Mouse (Mus musculus) heart, postnatal 36 days (tissue): Measurements from ENCODE around the gene Fnbp1. TPM values are rescaled to one million over a fixed set of nuclear protein-coding genes. Genes with fewer than 3 reads are reported as not detected.

Experiments used
- DNase-seq, 2 experiments: peaks; one replicate each; pipeline ENCODE4 v3.0.0; 2021 to 2022
- intact Hi-C: fragments of 180-260 bp; cut with DNase I; formaldehyde crosslinking; loops from one replicate; pipeline ENCODE4 v1.15.1; 2025
- total RNA-seq, 2 experiments: library from RNA; stranded (reverse); gene quantifications; 2 replicates each; pipeline ENCODE4 v1.2.3; 2021

Gene Fnbp1
- total RNA-seq, 2 experiments from 2014 or later, result 51.7 to 57.9 TPM

DNA sequence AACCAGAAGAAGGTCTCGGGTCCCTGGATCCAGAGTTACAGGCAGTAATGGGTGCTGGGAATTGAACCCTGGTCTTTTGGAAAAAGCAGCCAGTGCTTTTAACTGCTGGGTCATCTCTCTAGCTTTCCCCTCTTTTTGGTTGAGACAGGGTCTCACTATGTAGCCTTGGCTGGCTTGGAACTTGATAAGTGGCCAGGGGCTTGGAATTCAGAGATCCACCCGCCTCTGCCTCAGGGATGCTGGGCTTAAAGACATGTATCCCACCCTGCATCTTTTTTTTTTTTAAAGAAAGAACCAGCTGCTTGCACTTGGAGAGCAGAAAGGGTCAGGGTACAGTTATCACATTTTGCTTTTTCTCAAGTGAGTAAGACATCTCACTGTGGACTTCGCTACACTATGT is 35.8 kb downstream of the Fnbp1 start:
- DNase-seq, result no peak
- intact Hi-C loops, result no loop called here

DNA sequence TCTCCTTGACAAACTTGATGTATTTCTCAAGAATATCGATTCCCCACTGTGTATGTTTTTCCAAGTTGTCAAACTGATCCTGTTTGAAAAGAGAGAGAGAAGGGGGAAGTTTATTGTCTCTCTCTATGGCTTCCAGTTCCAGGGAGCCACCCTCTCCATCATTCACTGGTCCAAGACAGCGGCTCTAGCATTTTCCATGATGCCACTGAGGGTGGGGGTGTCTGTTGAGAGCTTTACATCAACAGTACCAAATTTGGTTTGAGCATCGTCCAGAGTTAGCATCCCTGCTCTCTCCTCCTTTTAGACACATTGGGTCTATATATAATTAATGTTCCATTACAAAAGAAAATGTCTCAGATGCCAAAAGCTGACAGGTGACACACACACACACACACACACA is 36.5 kb downstream of the Fnbp1 start:
- intact Hi-C loops, result no loop called here

DNA sequence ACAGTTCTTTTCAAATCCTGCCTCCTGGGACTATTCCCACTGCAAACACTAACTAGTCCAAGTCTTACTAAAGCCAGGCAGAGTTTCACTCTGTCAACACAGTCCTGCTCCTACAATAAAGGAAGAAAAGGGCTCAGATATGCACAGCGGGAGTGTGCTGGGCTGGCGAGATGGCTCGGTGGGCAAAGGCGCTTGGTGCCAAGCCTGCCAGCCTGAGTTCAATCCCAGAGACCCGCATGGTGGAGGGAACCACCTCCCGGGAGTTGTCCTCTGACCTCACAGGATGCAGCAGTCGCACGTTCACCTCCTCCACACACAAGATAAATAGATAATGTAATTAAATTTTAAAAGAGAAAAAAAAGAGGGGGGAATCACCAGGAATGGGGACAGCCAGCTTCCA is 38.5 kb downstream of the Fnbp1 start:
- intact Hi-C loops, result no loop called here
- no peak for DNase-seq

More for the DNA sequence above, 36.5 kb downstream of the Fnbp1 start:
- no peak for DNase-seq

DNA sequence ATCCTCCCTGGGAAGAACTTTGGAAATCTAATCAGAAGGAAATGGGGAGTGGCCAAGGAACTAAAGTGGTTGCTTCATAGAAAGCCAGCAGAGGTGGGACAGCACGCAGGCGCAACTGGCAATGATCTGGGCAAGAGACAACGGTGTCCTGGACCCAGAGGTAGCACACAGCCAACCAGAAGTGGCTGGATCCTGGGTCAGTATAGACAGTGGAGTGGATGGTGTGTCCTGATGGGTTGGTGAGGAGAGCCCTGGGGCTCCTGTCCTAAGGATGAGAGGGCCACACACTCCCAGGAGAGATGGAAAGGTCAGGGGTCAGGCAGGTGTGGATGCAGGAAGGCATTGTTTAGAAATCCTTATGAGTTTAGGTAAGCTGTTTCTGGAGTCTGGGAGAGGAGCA is 40.5 kb downstream of the Fnbp1 start:
- intact Hi-C loops, result no loop called here
- DNase-seq, result no peak

DNA sequence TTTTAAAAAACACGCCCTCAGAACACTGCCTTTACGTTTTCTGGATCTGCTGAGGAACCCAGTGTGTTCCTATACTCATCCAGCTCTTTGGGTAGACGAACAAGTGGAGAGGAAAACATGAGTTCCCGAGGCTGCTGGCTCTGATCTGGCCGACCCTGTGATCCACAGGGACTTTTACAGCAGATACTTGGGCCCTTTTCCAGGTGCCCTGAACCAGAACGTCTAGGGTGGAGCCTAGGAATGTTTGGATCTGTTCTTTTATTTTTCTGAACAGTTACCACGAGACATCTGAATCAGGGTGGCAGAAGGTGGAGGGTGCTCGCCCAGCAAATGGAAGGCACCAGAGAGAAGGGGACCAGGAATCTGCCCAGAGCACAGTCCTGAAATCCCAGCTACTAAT is 42.7 kb downstream of the Fnbp1 start:
- no peak for DNase-seq
- intact Hi-C loops, result no loop called here

DNA sequence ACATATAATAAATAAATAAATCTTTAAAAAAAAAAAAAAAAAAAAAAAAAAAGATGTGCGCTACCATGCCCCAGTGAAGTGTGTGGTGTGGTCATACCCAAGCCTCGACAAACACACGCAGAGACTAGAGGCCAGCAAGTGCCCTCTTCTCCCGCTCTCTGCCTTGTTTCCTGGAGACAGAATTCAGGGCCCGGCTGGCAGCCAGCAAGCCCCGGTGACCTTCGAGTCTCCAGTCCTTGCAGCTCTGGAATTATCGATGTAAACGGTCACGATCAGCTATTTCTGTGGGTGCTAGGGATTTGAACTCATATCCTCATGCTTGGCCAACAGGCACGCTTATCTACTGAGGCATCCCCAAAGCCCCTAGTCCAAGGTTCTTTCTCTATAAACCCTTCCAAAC is 43.2 kb downstream of the Fnbp1 start:
- DNase-seq, result no peak
- intact Hi-C loops, result no loop called here

DNA sequence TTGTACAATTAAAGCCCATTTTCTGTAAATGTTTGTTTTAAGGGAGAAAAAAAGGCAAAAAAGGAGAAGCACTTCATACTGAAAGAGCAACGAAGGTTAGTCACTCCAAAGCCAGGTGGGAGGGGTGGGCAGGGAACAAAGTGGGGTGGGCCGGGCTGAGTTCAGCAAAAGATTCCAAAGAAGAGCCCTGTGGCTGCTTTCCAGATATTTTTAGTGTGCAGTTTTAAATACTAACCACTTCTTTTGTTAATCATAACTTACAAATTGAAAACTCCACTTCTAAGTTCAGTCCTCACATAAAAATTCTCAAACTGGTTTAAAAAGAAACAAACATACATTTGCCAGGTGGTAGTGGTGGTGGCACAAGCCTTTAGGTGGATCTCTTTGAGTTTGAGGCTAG is 44.5 kb downstream of the Fnbp1 start:
- intact Hi-C loops, result no loop called here
- DNase-seq, result no peak

DNA sequence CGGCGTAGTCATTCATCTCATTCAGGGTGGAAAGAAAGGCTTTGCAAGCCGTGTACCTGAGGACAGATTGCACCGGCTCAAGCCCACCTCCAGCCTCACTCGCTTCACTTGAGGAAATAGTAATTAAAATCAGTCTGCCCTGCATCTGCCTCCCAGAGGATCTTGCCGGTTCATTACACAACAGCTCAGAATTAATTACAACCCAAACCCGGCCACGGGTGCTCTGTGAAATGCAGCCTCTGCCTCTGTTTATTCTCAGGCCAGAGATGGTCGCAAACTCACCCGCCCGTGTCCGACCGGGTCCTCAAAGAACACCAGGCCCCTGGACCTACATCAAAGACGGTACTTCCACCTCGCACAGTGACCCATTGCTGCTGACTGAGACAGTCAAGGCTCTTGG is 45.7 kb downstream of the Fnbp1 start:
- intact Hi-C loops, result no loop called here
- no peak for DNase-seq

DNA sequence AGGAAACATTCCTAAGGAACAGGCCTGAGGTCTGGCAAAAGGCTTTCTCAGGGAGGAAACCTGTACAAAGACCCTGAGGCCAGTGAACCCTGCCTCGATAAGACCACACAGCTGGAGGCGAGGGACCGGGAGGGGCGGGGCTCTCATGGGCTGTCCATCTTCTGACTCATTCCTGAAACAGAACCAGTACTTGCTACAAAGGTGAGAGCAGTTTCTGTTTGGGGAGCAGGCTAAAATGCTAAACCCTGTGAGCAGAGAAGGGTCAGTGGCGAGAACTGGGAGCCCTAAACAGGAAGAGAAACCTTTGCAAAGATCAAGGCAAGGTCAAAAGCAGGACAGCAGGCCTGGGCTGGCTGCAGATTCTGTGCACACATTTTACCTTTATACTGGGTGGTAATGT is 47.2 kb downstream of the Fnbp1 start:
- intact Hi-C loops, result no loop called here

DNA sequence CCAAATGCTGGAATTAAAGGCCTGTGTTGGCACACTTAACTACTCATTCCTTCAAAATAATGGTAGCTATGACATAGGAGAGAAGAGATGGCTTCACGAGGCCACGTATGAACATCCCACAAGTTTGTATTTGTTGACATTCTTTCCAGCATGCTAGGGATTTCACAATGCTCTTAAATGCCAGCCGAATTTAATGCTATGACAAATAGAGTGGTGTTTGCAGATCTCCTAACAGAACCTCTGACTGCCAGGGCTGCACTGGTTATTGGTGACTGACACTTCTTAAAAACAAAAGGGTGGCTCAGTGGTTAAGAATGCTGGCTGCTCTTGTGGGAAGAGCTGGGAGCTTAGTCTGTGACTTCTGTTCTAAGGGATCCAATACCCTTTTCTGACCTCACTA is 48.9 kb downstream of the Fnbp1 start:
- intact Hi-C loops, result no loop called here

More for the DNA sequence above, 47.2 kb downstream of the Fnbp1 start:
- DNase-seq, result no peak

DNA sequence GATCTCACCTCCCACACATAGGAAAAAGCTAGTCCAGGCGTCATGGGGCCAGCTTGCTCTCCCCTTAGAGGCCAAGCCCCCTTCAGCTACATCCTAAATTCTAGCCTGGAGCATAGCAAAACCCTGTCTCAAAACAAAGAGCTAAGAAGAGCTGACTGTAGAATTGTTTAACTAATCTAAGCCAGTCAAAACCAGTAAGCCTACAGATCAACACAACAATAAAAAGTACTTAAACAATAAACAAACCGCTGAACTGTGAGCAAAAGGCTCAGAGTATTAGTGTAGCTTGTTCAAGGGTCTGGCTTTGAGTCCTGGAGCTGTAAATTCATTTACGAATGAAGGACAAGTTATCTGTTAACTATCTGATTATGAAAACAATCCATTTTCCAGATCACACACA is 50.6 kb downstream of the Fnbp1 start:
- intact Hi-C loops, result no loop called here
- DNase-seq, result no peak

More for the DNA sequence above, 48.9 kb downstream of the Fnbp1 start:
- DNase-seq, result no peak

DNA sequence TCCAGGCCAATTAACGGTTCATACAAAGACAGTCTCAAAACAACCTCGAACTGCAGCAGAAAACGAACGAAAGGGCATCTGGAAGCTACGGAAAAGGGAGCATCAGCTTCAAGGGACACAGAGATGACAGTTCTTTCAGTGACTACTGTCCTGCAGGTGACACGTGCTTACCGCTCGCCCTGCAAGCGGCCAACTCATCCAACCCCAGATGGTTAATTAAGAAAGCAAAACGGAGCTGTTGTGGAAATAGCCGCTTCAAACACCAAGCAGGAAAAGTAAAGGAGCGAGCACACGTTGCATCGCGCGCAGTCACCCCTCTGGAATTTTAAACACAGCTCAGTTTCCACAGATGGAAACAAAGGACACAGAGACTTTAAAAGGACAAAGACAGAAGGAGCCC is 52.2 kb downstream of the Fnbp1 start:
- intact Hi-C loops, result loop anchor here (5.0 kb wide), 1 partner anchor 53 kb away; the partner anchor contains the start of gene Fnbp1
- DNase-seq, result no peak

DNA sequence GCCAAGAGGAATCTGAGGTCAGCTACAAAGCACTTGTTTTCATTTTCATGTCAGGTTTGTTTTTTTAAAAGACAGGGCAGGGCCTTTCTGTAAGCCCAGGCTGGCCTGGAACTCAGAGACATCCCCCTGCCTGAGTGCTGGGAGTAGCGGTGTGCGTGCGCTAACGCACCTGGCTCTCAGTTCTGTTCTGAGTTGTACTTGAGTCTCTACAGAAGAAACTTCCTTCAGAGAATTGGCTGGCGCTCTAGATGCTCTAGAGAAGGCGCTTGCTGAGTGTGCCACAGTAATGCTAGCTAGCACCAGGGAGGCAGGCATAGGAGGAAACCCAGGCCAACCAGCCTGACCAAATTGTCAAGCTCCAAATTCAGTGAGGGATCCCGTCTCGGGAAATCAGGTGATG is 52.9 kb downstream of the Fnbp1 start:
- DNase-seq, result no peak
- intact Hi-C loops, result loop anchor here (5.0 kb wide), 1 partner anchor 53 kb away; the partner anchor contains the start of gene Fnbp1

DNA sequence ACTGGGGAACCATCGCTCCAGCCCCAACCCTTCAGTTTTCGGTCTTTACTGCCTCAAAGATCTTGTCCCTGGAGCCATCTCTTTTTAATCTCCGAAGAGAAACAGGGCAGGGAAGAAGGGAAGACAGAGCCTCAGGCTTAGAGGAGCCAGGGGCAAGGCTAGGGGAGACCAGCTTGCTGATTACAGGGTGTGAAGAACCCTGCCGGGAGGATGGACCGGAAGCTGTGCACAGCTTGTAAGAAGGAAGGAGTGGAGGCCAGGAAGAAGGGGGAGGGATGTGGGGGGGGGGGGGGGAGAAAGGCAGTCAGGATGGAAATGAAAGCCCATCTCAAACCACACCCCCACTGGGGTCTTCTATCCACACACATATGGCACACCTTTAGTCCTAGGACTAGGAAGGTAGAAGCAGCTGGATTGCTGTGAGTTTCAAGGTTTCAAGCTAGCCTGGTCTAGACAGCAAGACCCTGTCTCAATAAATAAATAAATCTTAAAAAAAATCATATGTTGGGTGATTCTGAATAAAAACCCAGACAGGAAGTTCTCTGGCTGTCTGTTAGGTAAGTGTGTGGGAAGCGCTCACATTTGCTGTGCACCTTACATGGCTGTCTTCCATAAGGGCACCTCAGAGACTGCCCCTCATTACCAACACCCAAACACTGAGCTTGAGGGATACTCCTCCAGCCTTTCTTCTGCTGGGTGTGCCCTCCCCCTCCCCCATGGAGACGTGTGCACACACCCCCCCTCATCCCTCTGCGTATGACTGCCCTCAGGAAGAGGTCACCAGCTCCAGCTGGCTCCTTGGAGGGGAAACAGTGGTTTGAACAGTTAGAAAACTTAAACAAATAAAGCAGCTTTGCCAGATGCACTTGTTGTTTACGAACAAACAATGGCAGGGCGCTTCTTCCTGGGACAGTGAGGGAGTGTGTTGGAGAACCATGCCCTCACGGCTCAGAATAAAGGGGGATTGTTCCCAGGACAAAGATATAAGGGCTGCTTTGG is 53.8 kb downstream of the Fnbp1 start:
- intact Hi-C loops, result loop anchor here (5.0 kb wide), 1 partner anchor 54 kb away; the partner anchor contains the start of gene Fnbp1
- peak in 1 of 2 experiments; percentile 58 for DNase-seq

DNA sequence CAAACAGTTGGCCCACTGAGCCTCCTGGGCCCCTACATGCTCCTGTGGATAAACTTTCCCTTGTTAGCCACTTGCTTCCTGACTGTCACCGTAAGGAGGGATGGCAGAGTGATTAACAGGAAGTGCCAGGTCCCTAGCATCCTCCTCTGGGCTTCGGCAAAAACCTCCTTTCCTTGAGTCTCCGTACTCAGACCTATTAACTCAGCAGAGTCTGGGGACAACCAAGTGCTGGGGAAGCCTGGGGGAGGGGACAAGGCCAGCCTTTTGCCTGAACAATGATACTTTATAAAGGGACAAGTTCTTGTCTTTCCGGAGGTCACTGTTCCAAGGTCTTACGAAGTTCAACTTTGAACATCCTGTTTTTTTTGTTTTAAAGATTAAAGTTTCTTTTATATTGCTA is 54.7 kb downstream of the Fnbp1 start:
- intact Hi-C loops, result loop anchor here (5.0 kb wide), 1 partner anchor 55 kb away; the partner anchor contains the start of gene Fnbp1
- DNase-seq, result no peak

DNA sequence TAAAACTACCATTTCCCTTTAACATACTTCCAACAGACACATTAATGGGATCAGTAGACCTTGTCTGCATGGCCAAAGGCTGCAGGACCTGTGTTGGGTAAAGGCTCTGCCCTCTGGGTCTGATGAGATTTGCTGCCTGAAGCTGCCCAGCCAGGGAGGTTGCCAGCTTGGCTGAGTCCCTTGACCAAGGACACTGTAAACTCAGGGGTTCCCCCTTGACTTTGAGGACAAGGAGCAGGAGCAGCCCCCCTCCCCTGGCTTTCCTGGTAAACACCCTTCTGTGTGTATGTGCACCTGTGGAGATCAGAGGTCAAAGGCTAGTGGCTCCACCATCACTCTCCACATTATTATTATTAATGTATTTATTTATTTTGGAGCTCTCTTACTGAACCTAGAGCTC is 55.3 kb downstream of the Fnbp1 start:
- intact Hi-C loops, result loop anchor here (5.0 kb wide), 1 partner anchor 56 kb away; the partner anchor contains the start of gene Fnbp1

DNA sequence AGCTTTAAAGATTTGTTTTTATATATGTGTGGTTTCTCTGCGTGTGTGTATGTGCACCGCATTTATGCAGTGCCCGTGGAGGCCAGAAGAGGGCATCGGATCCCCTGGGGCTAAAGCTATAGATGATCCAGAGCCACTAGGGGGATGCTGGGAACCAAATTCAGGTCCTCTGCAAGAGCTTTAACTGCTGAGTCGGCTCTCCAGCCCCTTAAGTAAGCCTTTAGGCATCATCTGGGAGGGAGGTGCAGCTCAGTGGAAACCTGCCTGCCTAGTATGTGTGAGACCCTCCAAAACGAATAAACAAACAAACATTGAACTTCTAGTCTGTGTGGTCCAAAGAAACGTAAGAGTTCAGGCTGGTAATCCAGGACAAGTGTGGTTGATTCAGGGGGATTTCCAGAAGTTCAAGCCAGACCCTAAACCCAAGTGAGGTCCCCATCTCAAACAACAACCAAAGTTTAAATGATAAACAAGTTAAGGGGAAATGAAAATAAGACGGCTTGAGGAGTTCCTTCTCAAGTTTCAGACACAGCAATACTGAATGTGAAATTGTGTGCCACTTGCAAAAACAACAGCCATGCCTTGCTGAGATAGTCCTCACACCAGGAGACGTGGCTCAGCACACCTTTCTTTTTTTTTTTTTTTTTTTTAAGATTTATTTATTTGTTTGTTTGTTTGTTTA is 57.5 kb downstream of the Fnbp1 start:
- intact Hi-C loops, result no loop called here

More for the DNA sequence above, 55.3 kb downstream of the Fnbp1 start:
- DNase-seq, result no peak

DNA sequence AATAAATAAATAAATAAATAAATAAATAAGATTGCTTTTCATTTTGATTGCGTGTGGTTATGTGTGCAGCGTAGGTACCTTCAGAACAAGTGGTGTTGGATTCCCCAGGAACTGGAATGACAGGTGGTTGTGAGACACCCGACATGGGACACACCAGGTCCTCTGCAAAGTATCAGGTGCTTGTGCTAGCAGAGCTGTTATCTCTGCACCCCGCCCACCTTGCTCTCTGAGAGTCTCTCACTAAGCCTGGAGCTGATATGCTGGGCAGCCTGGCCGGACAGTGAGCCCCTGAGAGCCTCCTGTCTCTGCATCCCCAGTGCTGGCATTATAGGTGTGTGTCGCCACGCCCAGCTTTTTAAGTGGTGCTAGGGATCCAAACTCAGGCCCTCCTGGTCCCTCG is 58.4 kb downstream of the Fnbp1 start:
- DNase-seq, result no peak
- intact Hi-C loops, result no loop called here

More for the DNA sequence above, 57.5 kb downstream of the Fnbp1 start:
- no peak for DNase-seq

DNA sequence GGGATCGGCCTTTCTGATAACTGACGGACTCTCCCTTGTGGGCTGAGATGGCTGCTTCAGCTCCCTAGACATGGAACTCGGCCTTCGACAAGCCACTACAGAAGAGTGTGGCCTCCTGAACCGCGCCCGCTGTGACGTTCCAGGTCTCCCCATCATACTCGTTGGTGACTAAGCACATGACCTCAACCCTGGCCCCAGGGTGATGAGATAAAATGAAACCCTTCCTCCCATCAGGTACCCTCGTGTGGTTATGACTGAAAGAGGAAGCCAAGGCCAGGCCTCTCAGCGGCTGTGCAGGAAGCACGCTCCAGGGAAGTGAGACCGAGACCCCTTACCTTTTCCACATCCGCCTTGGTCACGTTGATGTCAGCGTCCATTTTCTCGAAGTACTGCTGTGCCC is 59.2 kb downstream of the Fnbp1 start:
- DNase-seq, result no peak
- intact Hi-C loops, result no loop called here

DNA sequence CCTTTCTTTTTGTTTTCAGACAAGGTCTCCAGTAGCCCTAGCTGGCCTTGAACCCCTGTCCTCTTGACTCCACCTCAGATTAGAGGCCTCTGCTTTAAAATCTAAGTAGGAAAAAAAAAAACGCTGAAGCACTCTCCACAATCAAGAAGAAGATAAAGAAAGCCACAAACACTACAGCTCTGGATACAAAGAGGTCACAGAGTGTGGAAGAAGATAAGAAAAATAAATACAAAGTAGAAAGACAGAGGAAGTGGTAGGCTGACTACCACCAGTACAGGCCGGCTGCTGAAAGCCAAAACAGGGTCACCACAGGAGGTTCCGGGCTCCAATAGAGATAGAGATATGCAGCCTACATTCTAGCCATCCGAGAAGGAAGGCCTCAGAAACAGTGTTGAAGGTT is 60.5 kb downstream of the Fnbp1 start:
- intact Hi-C loops, result no loop called here
- no peak for DNase-seq

DNA sequence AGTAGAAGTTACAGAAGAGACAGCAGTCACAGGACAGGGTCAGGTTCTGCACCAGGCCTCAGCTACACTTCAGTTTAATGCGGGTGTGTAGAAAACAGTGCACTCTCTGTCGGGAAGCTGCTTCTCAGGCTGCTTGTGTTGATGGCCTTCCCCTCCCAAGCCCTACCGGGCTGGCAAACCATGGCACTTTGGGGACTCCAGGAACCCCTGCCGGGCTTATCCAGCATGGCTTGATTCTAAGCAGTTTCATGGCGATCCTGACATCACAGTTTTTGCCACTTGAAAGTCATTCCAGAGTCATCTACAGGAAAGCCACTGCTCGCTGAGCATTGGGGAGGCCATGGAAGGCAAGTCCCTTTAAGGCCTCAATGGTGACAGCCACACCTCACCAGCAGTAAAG is 62.7 kb downstream of the Fnbp1 start:
- intact Hi-C loops, result no loop called here
- no peak for DNase-seq
